Mouse (Mus musculus): ENCODE measurements around the gene Plpp4.

Gene Plpp4

GRCm38 (mm10) chr7:129256621-129257373 lies at the start of gene Plpp4:
TSS of gene Plpp4 (plus strand) at chr7:129257031.
- ChIA-PET CTCF (no interaction called here), POLR2A (interaction anchor here in 1 of 4 experiments (1.1 kb wide), 1 partner anchor 176 kb away, joined by 3 read pairs; no protein-coding TSS in a partner anchor)

- CTCF ChIA-PET = interaction anchor here in 1 of 4 experiments (0.6 kb wide), 1 partner anchor 234 kb away, joined by 6 read pairs; no protein-coding TSS in a partner anchor
Measured at GRCm38 (mm10) chr7:129215926-129216543, 40.8 kb upstream of the Plpp4 start.

DNA sequence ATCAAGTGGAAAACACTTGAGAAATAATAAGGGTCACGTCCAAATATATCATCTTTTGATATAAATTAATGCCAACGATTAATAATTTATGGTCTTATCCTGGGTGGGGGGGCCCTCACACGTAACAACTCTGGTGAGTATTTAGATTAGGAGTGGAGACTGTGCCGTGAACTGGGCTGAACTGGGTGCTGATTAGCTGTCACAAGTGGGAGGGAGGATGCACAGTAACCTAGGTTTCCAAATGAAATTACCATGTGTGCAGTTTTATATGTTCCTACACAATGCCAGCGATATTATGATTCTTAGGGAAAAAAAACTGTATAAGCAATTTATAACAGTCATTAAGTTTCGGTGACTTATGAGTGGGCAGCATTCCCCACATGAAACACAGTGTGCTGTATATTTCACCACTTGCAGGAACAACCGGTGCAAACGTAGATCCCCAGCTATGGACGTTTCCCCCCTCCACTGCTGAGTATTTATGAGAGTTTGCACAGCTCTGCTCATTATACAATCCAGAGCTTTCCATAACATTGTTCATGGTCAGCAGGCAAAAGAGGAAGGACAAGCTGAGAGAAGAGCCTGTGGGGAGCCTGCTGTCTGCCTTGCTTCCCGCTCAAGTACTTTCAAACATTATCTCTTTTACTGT lies 40.2 kb upstream of the Plpp4 start:
- CTCF ChIA-PET = no interaction called here
- POLR2A ChIA-PET = no interaction called here

More at GRCm38 (mm10) chr7:129215926-129216543, 40.8 kb upstream of the Plpp4 start:
- POLR2A ChIA-PET = no interaction called here

GRCm38 (mm10) chr7:129220948-129221347 lies 35.9 kb upstream of the Plpp4 start:
- ChIA-PET CTCF (no interaction called here), POLR2A (no interaction called here)

DNA sequence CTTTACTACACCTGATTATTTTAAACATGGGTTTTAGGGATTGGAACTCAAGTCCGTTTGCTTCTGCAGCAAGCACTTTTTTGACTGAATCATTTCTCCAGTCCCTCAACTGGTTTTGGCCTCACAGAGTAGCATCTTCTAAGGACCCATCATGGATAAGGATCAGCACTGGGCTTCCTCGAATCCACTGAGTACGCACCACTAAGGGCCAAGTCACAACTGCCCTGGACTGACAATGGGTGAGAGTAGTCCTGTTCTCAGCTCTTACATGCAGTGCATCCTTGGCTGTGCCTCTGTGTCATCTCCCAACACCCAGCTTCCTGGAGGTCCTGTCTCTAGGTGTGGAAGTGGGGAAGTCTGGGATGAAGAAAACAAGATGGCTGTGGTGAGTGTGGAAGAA lies 35.2 kb upstream of the Plpp4 start:
- POLR2A ChIA-PET = no interaction called here

GRCm38 (mm10) chr7:129235410-129235809 lies 21.4 kb upstream of the Plpp4 start:
- POLR2A ChIA-PET = no interaction called here
- CTCF ChIA-PET = interaction anchor here in 2 of 4 experiments (0.6 to 0.7 kb wide), 2 partner anchors 398 to 456 kb away, joined by 6 to 8 read pairs; no protein-coding TSS in a partner anchor

More for the DNA sequence above, 35.2 kb upstream of the Plpp4 start:
- CTCF ChIA-PET = interaction anchor here in 1 of 4 experiments (0.6 kb wide), 1 partner anchor 1027 kb away, joined by 3 read pairs; no protein-coding TSS in a partner anchor

GRCm38 (mm10) chr7:129235995-129236394 lies 20.8 kb upstream of the Plpp4 start:
- CTCF ChIA-PET = no interaction called here
- POLR2A ChIA-PET = no interaction called here

DNA sequence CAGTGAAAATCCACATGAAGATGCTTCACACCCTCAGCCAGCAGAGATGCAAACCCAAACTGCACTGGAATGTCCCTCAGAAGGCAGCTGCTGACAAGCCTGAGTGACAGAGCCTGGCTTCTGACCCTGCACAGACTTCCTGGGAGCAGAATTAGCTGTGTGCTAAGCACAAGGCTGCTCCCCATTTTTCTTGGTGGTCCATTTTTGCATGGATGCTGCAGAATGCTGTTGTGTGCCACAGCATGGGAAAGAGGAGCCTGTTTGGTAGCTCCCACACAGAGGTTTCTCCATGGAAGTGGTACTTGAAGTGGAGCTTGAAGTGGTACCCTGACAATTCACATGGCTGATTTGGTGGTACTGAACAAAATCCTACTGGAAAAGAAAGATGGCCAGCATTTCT lies 5.8 kb upstream of the Plpp4 start:
- ChIA-PET POLR2A (no interaction called here), CTCF (interaction anchor here in 1 of 4 experiments (0.6 kb wide), 1 partner anchor 20 kb away, joined by 6 read pairs; no protein-coding TSS in a partner anchor)

GRCm38 (mm10) chr7:129253406-129253805 lies 3.4 kb upstream of the Plpp4 start:
- ChIA-PET POLR2A (no interaction called here), CTCF (no interaction called here)

DNA sequence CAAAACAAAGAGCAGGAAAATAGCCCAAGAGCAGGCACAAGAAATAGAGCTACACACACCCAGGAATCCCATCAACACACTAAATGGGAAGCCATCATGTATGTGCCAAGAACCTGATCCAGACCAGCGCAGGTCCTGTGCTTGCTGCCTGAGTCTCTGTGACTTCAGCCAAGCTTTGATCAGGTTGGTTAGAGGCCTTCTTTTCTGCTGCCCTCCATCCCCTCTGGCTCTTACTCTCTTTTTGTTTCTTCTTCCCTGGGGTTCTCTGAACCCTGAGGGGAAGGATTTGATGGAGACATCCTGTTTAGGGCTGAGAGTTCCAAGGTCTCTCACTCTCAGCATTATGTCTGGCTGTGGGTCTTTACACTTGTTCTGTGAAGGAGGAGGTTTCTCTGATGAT lies 2.7 kb upstream of the Plpp4 start:
- ChIA-PET CTCF (no interaction called here), POLR2A (no interaction called here)

DNA sequence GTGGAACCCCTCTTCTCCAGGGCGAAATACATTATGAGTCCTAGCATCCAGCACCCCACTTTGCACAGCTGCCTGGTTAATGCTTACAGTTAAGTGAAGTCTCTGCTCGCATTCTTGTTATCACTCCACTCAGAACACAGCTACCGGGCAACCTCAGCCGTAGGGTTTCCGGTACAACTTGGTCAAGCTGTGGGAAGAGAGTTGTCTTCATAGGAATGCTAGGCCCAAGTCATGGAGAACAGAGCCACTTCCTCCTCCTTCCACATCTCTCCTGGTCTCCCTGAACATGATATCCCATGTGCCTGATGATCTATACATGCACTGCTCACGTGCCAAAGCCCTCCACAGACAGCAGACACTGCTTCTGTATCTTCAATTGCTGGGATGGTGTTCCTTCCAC lies 1.4 kb upstream of the Plpp4 start:
- POLR2A ChIA-PET = no interaction called here
- CTCF ChIA-PET = no interaction called here

- POLR2A ChIA-PET = interaction anchor here in 2 of 4 experiments (0.5 to 1.1 kb wide), 3 partner anchors 14 to 252 kb away, joined by 3 to 8 read pairs (median 4); no protein-coding TSS in a partner anchor
- CTCF ChIA-PET = no interaction called here
Measured at GRCm38 (mm10) chr7:129257374-129258018, 665 bp downstream of the Plpp4 start.

DNA sequence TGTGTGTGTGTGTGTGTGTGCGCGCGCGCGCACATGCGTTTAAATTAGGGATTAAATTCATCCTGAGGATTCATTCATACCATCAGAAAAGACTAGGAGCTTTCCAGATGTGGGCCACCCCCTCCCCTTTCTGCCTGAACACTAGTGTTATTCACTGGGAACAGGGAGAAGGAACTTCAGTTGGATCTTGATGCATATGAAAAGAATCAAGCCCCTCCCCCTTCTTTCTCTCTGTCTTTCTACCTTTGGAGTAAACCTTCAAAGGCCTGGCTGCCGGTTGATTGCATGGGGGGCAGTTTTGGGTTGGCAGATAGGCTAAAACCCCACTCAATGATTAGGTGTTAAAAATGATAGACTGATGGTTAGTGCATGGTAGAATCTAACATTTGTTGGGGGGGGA lies 1.5 kb downstream of the Plpp4 start:
- POLR2A ChIA-PET = interaction anchor here in 1 of 4 experiments (0.5 kb wide), 1 partner anchor 13 kb away, joined by 8 read pairs; no protein-coding TSS in a partner anchor
- CTCF ChIA-PET = no interaction called here

GRCm38 (mm10) chr7:129259195-129259594 lies 2.4 kb downstream of the Plpp4 start:
- POLR2A ChIA-PET = no interaction called here

GRCm38 (mm10) chr7:129273867-129274266 lies 17.0 kb downstream of the Plpp4 start:
- POLR2A ChIA-PET = no interaction called here
- CTCF ChIA-PET = no interaction called here

More at GRCm38 (mm10) chr7:129259195-129259594, 2.4 kb downstream of the Plpp4 start:
- CTCF ChIA-PET = no interaction called here

- CTCF ChIA-PET = no interaction called here
- POLR2A ChIA-PET = no interaction called here
Measured at GRCm38 (mm10) chr7:129274726-129275125, 17.9 kb downstream of the Plpp4 start.

DNA sequence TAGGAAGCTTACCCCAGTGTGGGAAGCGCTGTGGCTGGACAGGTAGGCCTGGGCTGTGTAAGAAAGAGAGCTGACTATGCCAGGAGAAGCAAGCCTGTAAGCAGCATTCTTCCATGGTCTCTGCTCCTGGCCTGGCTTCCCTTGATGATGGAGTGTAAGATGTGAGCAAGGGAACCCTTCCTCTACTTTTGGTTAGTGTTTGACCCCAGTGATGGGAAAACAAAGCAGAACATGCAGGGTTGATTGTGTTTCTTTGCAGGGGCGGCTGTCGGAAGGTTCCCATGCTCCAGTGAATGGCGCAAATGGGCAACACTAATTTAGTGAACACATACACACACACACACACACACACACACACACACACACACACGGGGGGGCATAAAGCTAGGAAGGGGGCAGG lies 20.9 kb downstream of the Plpp4 start:
- CTCF ChIA-PET = no interaction called here

DNA sequence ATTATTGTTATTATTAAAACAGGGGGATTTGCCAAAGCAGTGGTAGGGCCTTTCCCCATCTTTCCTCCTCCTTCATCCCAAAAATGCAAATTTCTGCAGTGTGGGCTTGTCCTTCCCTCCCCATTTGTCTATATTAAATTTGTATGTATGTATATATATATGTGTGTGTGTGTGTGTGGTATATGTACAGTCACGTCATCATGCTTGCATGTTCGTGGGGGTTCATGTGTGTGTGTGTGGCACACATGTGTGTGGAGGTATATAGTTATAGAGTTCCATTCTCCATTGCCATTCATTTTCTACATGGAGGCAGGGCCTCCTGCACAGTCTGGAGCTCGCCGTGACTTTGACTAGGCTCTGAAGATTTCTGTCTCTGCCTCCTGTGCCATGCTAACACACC lies 22.0 kb downstream of the Plpp4 start:
- POLR2A ChIA-PET = no interaction called here
- CTCF ChIA-PET = no interaction called here

More for the DNA sequence above, 20.9 kb downstream of the Plpp4 start:
- POLR2A ChIA-PET = no interaction called here

GRCm38 (mm10) chr7:129279261-129279660 lies 22.4 kb downstream of the Plpp4 start:
- POLR2A ChIA-PET = no interaction called here
- CTCF ChIA-PET = no interaction called here

- ChIA-PET POLR2A (no interaction called here), CTCF (no interaction called here)
Measured at GRCm38 (mm10) chr7:129281966-129282365, 25.1 kb downstream of the Plpp4 start.

All from embryonic stem cell, embryonic (primary cell).